Mouse (Mus musculus) C2C12 (cell line): Measurements from ENCODE around the gene Washc1. TPM values are rescaled to one million over a fixed set of nuclear protein-coding genes. Genes with fewer than 3 reads are reported as not detected.
A peak's percentile ranks its signal among the peaks of the same experiment; 100 is the strongest.

Experiments
- H3K27me3 ChIP-seq: one replicate; pipeline ENCODE4 v1.6.1; 2011; ENCODE audit not compliant: control insufficient read depth, insufficient read depth, insufficient read length
- H3K36me3 ChIP-seq: one replicate; pipeline ENCODE4 v1.6.1; 2011; ENCODE audit not compliant: control insufficient read depth, insufficient read depth
- H3K4me3 ChIP-seq: one replicate; pipeline ENCODE4 v1.5.1; 2011; ENCODE audit warnings: mild to moderate bottlenecking, control low read depth; ENCODE audit not compliant: poor library complexity, insufficient read depth, severe bottlenecking
- H3K79me2 ChIP-seq: one replicate; pipeline ENCODE4 v1.6.1; 2011; ENCODE audit not compliant: control insufficient read depth, insufficient read depth
- H3K79me3 ChIP-seq: one replicate; pipeline ENCODE4 v1.6.1; 2011; ENCODE audit warnings: low read depth, control low read depth
- H3ac ChIP-seq: one replicate; pipeline ENCODE3; 2011; ENCODE audit warnings: low read depth; ENCODE audit not compliant: control insufficient read depth, insufficient read length
- CEBPB ChIP-seq: IDR thresholded peaks from one replicate; pipeline ENCODE4 v1.6.1; 2011; ENCODE audit warnings: low read depth, mild to moderate bottlenecking, control low read depth, moderate library complexity
- CTCF ChIP-seq: IDR thresholded peaks from one replicate; pipeline ENCODE4 v1.5.1; 2011; ENCODE audit not compliant: control insufficient read depth, insufficient read depth, insufficient read length
- FOSL1 ChIP-seq: IDR thresholded peaks from one replicate; pipeline ENCODE4 v1.8.0; 2011; ENCODE audit warnings: mild to moderate bottlenecking, low read length; ENCODE audit not compliant: poor library complexity, insufficient read depth, severe bottlenecking
- MAX ChIP-seq: IDR thresholded peaks from one replicate; pipeline ENCODE4 v1.6.1; 2011; ENCODE audit warnings: mild to moderate bottlenecking, control low read depth
- MYOD1 ChIP-seq: IDR thresholded peaks from one replicate; pipeline ENCODE4 v1.6.1; 2011; ENCODE audit warnings: low read depth; ENCODE audit not compliant: control insufficient read depth, insufficient read length
- MYOG ChIP-seq: IDR thresholded peaks from one replicate; pipeline ENCODE4 v1.6.1; 2011; ENCODE audit not compliant: control insufficient read depth, insufficient read length; ENCODE audit errors: extremely low read depth
- USF1 ChIP-seq: IDR thresholded peaks from one replicate; pipeline ENCODE4 v1.6.1; 2011; ENCODE audit warnings: low read depth, mild to moderate bottlenecking, control low read depth, moderate library complexity
- polyA plus RNA-seq: library from polyadenylated mRNA; unstranded; fragments of >200 nt; fragmentation: generic; extraction: Trizol; gene quantifications from one replicate; pipeline ENCODE4 v1.2.1, GENCODE M21; 2012; ENCODE audit warnings: missing spikeins

Washc1 gene
- polyA plus RNA-seq, 1 experiment: 34.5 TPM

DNA sequence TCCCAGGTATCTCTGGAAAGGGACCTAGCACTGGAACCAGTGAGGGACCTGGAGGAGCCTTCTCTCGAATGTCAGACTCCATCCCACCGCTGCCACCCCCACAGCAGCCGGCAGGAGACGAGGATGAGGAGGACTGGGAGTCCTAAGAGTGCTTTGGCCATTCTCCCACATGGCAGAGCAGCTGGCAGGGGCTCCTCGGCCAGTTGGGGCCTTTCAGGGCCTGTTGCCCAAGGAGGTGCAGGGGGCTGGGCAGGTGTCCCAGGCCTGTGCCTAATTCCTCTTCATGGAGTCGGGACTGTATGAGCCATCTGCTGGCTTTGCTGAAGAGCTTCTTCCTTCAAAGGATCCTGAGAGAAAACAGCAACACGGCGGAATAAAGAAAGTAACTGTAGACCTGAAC is 7.6 kb downstream of the Washc1 start:
- no peak overlapping the region for H3K4me3 ChIP-seq
- H3K79me2 ChIP-seq: peaks cover 2% of the 10 kb centered on the region
- no peak overlapping the region for H3ac ChIP-seq
- H3K79me3 ChIP-seq: no peaks in the 10 kb centered on the region
- TF ChIP-seq USF1 (no peak), CTCF (no peak), FOSL1 (no peak), MAX (no peak), MYOG (no peak), MYOD1 (no peak)
- no peaks in the 10 kb centered on the region for H3K27me3 ChIP-seq
- H3K36me3 ChIP-seq: peaks cover 39% of the 10 kb centered on the region

DNA sequence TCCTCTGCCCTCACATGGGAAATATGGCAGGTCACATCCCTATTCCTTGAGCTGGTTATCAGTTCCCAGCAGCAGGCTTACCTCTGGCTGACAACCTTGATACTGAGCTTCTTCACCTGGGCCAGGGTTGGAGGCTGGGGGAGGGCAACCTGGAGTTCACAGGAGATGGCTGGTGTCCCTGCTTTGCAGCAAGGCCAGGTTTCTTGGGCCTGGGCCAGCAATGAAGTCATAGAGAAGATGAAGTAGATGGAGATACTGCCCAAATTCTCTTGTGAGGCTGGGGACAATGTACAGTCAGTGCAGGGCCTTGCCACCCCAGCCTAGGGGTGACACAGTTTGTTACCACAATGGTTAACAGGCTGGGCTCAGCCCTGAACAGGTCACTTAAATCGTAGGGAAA is 9.4 kb downstream of the Washc1 start:
- Histone ChIP-seq H3K27me3 (no peaks in the 10 kb centered on the region), H3K79me2 (peaks cover 19% of the 10 kb centered on the region), H3K4me3 (no peak overlapping the region), H3ac (no peak overlapping the region), H3K79me3 (peaks cover 16% of the 10 kb centered on the region), H3K36me3 (peaks cover 29% of the 10 kb centered on the region)
- TF ChIP-seq MAX (no peak), MYOG (no peak), USF1 (no peak), CTCF (no peak), CEBPB (no peak), FOSL1 (no peak), MYOD1 (no peak)

DNA sequence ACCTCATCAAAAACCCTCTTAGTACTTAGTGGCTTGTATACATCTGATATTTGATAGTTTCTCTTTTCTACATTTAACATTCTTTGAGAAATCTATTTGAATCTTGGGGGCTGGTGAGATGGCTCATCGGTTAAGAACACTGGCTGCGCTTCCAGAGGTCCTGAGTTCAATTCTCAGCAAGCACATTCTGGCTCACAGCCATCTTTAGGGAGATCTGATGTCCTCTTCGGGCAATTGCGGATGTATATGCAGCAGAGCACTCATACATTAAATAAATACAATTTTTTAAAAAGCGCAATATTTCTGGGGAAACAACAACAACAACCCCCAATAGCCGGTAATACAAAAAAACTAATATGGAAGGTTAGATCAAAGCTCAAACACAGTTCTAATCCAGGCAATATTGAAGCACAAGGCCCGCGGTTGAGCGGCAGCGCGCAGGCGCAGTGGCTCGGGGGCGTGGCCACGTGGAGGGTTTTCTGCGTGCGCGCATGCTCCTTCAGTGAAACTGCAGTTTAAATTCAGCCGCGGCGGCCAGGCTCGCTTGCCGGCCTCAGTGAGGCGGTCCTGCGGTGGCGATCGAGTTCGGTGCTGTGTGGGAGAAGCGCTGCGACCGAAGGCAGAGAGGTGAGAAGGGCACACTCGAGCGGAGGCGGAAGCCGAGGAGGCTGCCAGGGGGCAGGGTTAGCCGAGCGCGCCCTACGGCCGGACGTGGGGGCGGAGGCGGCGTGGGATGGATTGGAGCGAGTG is 11.9 kb downstream of the Washc1 start, which contains the start of gene Ddx11:
TSS of gene Ddx11 (plus strand) at position 455 of the 750 bp plus-strand sequence.
- H3K27me3 ChIP-seq: no peaks in the 10 kb centered on the region
- peaks cover 33% of the 10 kb centered on the region for H3K36me3 ChIP-seq
- H3K79me3 ChIP-seq: peaks cover 27% of the 10 kb centered on the region
- H3K79me2 ChIP-seq: peaks cover 44% of the 10 kb centered on the region
- TF ChIP-seq MAX (no peak), USF1 (peak; percentile 87), CEBPB (no peak), MYOD1 (no peak)
- H3K4me3 ChIP-seq: peak within 1 kb of the TSS; percentile 59
- peak within 1 kb of the TSS; percentile 93 for H3ac ChIP-seq

DNA sequence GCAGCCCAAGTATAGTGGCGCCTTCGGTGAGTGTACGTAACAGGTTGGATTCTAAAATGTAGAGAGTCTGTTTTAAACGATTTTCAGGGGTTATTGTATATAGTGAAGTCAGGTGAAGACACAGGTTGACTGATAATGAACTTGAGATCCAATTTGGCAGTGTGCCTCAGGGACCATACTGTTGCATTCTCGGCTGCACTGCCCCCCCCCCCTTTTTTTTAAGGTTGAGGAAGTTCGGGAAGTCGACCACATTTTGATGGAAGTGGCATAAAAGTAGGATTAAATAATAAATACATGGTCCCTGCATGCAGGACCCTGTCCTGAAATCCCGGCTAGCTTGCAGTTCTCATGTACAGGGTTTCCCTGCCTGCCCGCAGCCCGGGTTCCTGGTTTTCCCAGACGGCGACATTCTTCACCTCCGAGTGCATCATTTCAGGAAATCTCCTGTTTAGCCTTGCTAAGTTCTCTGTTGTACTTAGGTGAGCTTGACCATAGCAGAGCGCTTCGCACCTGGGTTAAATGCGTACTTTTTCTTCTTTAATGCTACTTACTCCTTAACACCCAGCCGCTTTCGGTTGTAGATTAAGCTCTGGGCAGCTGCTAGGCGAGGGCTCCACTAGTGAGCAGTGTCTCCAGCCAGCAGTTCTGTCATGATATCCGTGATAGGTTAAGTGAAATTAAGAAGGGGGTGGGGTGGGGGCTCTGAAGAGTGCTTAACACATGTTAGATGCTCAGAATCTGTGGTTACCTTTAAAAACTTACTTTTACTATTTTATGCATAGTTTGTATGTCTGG is 12.7 kb downstream of the Washc1 start:
- H3K36me3 ChIP-seq: peaks cover 32% of the 10 kb centered on the region

DNA sequence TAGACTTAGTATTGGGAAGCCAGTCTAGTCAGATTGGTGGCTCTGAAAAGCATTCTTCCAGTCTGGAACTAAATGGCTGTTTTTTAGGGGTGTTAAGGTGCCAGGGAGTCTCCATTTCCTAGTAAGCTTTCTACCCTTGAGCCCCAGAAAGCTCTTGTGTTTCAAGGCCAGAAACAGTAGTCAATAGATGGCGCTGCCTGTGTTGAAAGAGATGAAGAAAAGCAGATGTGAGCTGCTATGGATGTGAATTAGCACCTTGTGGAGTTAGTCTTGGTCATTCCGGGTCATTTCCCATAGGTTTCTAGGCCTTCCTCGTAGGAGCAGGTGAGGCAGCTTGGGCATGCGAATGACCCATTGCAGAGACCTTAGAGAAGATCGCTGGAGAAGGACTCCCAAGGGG is 13.9 kb downstream of the Washc1 start:
- TF ChIP-seq MAX: no peak
- Histone ChIP-seq H3K4me3 (no peak overlapping the region), H3K79me2 (peaks cover 44% of the 10 kb centered on the region)

More for the DNA sequence above, 12.7 kb downstream of the Washc1 start:
- no peak for TF ChIP-seq MYOD1
- TF ChIP-seq MYOG: no peak
- no peak for TF ChIP-seq CTCF
- no peak for TF ChIP-seq CEBPB
- no peak for TF ChIP-seq USF1
- TF ChIP-seq FOSL1: no peak
- no peak for TF ChIP-seq MAX
- Histone ChIP-seq H3ac (peak overlapping the region; percentile 93), H3K27me3 (no peaks in the 10 kb centered on the region), H3K79me2 (peaks cover 44% of the 10 kb centered on the region), H3K4me3 (peak overlapping the region; percentile 59), H3K79me3 (peaks cover 27% of the 10 kb centered on the region)

DNA sequence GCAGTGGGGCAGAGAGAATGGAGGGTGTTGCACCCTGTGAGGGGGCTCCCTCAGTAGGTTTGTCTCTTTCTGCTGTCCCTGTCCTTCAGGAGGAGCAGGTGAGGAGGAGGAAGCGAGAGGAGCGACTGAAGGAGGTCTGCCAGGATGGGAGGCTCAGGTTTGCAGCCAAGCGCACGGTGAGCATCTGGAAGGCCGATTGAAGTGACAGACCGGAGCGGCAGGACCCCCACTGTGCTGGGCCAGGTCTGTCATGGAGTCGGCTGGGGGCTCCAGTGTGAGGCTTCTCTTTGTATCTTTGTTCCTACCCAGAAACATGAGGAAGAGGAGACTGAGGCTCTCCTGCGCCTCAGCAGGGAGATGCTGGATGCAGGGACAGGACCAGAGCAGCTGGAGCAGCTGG is 19.0 kb downstream of the Washc1 start:
- peaks cover 83% of the 10 kb centered on the region for H3K36me3 ChIP-seq
- H3K79me2 ChIP-seq: peaks cover 28% of the 10 kb centered on the region
- TF ChIP-seq MAX: no peak
- no peak for TF ChIP-seq USF1
- no peak for TF ChIP-seq MYOG
- TF ChIP-seq CEBPB: no peak
- no peak for TF ChIP-seq CTCF
- no peak for TF ChIP-seq FOSL1
- TF ChIP-seq MYOD1: no peak
- no peak overlapping the region for H3ac ChIP-seq
- H3K27me3 ChIP-seq: no peaks in the 10 kb centered on the region
- H3K79me3 ChIP-seq: peaks cover 15% of the 10 kb centered on the region
- no peak overlapping the region for H3K4me3 ChIP-seq

More for the DNA sequence above, 13.9 kb downstream of the Washc1 start:
- no peaks in the 10 kb centered on the region for H3K27me3 ChIP-seq
- peaks cover 27% of the 10 kb centered on the region for H3K79me3 ChIP-seq
- peaks cover 36% of the 10 kb centered on the region for H3K36me3 ChIP-seq
- H3ac ChIP-seq: no peak overlapping the region
